Mouse (Mus musculus) hindbrain, embryonic 11.5 days (tissue): ENCODE measurements around the gene Nasp. TPM values are rescaled to one million over a fixed set of nuclear protein-coding genes. Genes with fewer than 3 reads are reported as not detected.

Source experiments
- ATAC-seq: fragments of 200-750 bp; cut with Nextera tagmentation; 2 replicates; pipeline ENCODE4 v1.8.0; 2017; ENCODE audit warnings: mild to moderate bottlenecking, moderate TSS enrichment, moderate library complexity; ENCODE audit not compliant: low FRiP score
- DNase-seq: peaks from one replicate; pipeline ENCODE4 v3.0.0-alpha.2; 2015; ENCODE audit warnings: low spot score
- H3K27ac ChIP-seq: fragments of 300-500 bp; sonication (generic); 2 replicates; pipeline ENCODE4 v1.5.1; 2014; ENCODE audit warnings: mild to moderate bottlenecking, low read depth, low read length
- H3K27me3 ChIP-seq: fragments of 300-500 bp; sonication (generic); 2 replicates; pipeline ENCODE4 v1.6.1; 2014; ENCODE audit warnings: mild to moderate bottlenecking, low read length, moderate library complexity, mixed read lengths; ENCODE audit not compliant: control insufficient read depth, insufficient read depth
- H3K36me3 ChIP-seq: fragments of 300-500 bp; sonication (generic); 2 replicates; pipeline ENCODE4 v1.6.1; 2014; ENCODE audit warnings: mild to moderate bottlenecking, low read length, moderate library complexity, mixed read lengths; ENCODE audit not compliant: control insufficient read depth, insufficient read depth
- H3K4me1 ChIP-seq: fragments of 300-500 bp; sonication (generic); replicated peaks from 2 replicates; pipeline ENCODE4 v1.6.1; 2014; ENCODE audit warnings: low read length, mixed read lengths; ENCODE audit not compliant: control insufficient read depth, insufficient read depth
- H3K4me2 ChIP-seq: fragments of 300-500 bp; sonication (generic); replicated peaks from 2 replicates; pipeline ENCODE4 v1.6.1; 2014; ENCODE audit warnings: mild to moderate bottlenecking, low read depth, low read length
- H3K4me3 ChIP-seq: fragments of 300-500 bp; sonication (generic); 2 replicates; pipeline ENCODE4 v1.5.1; 2014; ENCODE audit warnings: low read depth, low read length
- H3K9ac ChIP-seq: fragments of 300-500 bp; sonication (generic); 2 replicates; pipeline ENCODE4 v1.6.1; 2014; ENCODE audit warnings: low read depth, low read length
- H3K9me3 ChIP-seq: fragments of 300-500 bp; sonication (generic); 2 replicates; pipeline ENCODE4 v1.6.1; 2016; ENCODE audit warnings: low read length; ENCODE audit not compliant: control insufficient read depth
- WGBS: fragments of 180-500 bp; shearing (Covaris S2); extraction: QIAGEN DNeasy Blood & Tissue Kit; methylation state at CpG from one replicate; pipeline ENCODE4 v1.1.7; 2014; 5-methylcytosine and 5-hydroxymethylcytosine counted together
- polyA plus RNA-seq: library from polyadenylated mRNA; unstranded; fragments of >200 nt; fragmentation: Nextera tagmentation; extraction: Ambion mirVana; gene quantifications from 2 replicates; pipeline ENCODE4 v1.2.1, GENCODE M21; 2014

Nasp gene
- polyA plus RNA-seq, 1 experiment from 2014 or later, result 283 TPM

DNA sequence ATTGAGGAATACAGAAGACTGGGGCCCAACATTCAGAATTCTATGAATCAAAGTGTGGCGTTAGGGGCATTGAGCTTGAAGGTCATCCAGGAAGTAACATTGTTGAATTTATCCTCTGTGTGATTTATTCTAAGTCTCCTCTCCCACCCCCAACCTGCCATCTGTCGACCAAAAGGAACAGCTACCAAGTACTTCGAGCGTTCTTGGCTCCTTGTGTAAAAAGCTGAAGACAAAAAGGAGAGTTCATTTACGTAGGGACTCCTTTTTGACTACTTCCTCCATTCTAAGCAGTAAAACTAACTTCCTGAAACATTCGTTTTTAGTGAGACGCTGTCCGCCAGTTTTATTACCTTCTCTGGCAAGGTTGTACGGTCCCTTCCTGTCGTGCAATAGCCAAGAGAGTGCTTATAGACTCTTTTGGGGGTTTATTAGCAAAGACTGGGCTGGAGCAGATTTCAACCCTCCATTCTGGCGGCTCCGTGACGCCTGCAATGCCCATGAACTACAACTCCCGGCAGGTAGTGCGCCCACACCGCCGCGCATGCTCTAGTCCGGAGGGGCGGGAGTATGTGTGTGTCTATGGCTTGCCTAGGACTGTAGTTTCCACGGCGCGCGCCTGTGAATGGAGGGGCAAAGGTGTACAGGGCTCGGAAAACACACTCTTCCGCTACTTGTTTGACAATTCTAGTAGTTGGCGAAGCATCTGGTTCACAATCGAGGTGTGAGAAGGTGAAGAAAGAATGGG lies 71.0 kb downstream of the Nasp start:
- peak; percentile 97 for ATAC-seq
- peak overlapping the region; percentile 75 for H3K4me2 ChIP-seq
- peak overlapping the region; percentile 81 for H3K9ac ChIP-seq
- peak overlapping the region; percentile 93 for H3K4me3 ChIP-seq
- under 1% methylated on average over 28 of the region's 28 CpGs for WGBS
- no peaks in the 10 kb centered on the region for H3K27me3 ChIP-seq
- no peaks in the 10 kb centered on the region for H3K9me3 ChIP-seq
- 0 out of 2 replicates have a peak, but pooled peaks cover 2% of the 10 kb centered on the region for H3K36me3 ChIP-seq
- H3K27ac ChIP-seq, result peak overlapping the region; percentile 91
- H3K4me1 ChIP-seq, result no peaks in the 10 kb centered on the region
- DNase-seq, result peak; percentile 94

DNA sequence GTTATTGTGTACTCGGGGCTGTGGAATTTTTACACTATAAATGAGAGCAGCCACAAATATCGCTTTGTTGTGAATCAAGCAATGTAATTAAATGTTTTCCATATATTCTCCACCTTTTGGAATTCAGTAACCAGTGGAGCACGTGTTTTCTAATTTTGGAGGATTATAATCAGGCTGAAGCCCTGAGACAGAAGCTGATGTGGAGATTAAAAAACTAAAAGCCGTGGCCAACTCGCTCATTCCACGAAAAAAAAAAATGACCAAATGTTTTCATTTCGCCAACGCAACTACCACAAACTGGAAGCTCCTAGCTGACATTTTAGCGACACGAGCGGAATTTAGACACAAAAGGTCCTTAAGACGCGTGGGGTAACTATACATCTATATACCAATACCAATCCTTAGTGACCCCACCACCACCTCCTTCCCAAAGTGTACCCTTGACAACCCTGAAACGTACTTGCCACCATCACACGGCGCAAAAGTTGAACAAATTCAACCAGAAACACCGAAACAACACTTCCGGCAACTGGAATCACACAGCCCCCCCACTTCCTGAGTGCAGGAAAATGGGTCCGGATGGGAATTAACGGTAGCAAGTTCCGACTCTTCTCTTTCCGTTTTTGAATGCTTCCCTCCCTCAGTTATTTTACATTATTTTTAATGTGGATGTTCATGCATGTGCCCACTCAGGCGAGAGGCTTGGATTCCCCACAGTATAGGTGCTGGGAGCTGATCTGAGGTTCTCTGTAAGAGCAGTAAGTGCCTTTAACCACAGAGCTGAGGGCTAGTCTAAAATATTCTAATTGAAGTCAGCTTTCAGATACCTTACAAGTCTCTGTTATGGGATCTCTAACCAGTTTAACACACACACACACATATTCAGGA lies 72.1 kb downstream of the Nasp start, which contains the start of gene Tmem69:
Gene Tmem69, minus strand, starts transcription at position 524 of the 888 bp plus-strand sequence.
- Histone ChIP-seq H3K4me1 (no peaks in the 10 kb centered on the region), H3K4me3 (peak within 1 kb of the TSS; percentile 93), H3K36me3 (0 out of 2 replicates have a peak, but pooled peaks cover 2% of the 10 kb centered on the region), H3K4me2 (peak within 1 kb of the TSS; percentile 75), H3K9me3 (no peaks in the 10 kb centered on the region), H3K9ac (peak within 1 kb of the TSS; percentile 81), H3K27me3 (no peaks in the 10 kb centered on the region), H3K27ac (peak within 1 kb of the TSS; percentile 91)
- no peak for ATAC-seq
- peak; percentile 86 for DNase-seq
- whole genome bisulfite sequencing, result 5% methylated on average over 23 of the region's 23 CpGs

DNA sequence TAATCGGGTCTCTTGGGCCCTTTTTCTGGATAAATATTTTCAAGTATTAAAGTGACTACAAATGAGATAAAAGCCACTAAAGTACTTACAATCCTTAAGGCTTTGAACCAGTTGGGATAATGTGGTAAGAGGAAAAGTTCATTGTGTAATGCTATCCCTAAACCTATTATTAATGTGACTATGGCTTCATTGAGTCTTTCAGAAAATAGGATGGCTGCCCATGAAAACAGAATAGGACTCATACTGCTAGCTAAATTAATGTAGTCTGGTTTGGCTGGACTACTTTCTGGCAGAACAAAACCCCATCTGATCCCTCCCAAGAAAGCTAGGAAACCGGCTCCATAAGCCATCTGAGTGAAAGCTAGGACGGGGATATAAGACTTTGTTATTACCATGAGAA lies 74.7 kb downstream of the Nasp start:
- Histone ChIP-seq H3K4me3 (no peak overlapping the region), H3K4me2 (no peak overlapping the region), H3K36me3 (0 out of 2 replicates have a peak, but pooled peaks cover 2% of the 10 kb centered on the region), H3K4me1 (no peaks in the 10 kb centered on the region), H3K9ac (no peak overlapping the region), H3K9me3 (no peaks in the 10 kb centered on the region), H3K27me3 (no peaks in the 10 kb centered on the region), H3K27ac (no peak overlapping the region)
- 96% methylated on average over 3 of the region's 3 CpGs for WGBS
- ATAC-seq, result no peak
- no peak for DNase-seq

Other genes starting within 250 kb of the Nasp start
- gene Mast2, start 163.8 kb downstream of the Nasp start, polyA plus RNA-seq, result 31.9 and 59.0 TPM in 2 replicates
- gene Ipp, start 120.4 kb downstream of the Nasp start, polyA plus RNA-seq, result 5.5 and 5.6 TPM in 2 replicates
- gene Tmem69, start 72.0 kb downstream of the Nasp start, polyA plus RNA-seq, result 34.5 and 38.1 TPM in 2 replicates
- 35.9 and 36.0 TPM in 2 replicates for gene Gpbp1l1, start 70.3 kb downstream of the Nasp start, polyA plus RNA-seq
- gene Ccdc17, start 31.3 kb downstream of the Nasp start, polyA plus RNA-seq, result 2.8 and 2.9 TPM in 2 replicates
- 600 and 609 TPM in 2 replicates for gene Akr1a1, start 23.7 kb upstream of the Nasp start, polyA plus RNA-seq
- 985 and 989 TPM in 2 replicates for gene Prdx1, start 57.6 kb upstream of the Nasp start, polyA plus RNA-seq
- 23.3 and 30.9 TPM in 2 replicates for gene Mmachc, start 80.5 kb upstream of the Nasp start, polyA plus RNA-seq
- gene Ccdc163, start 80.6 kb upstream of the Nasp start, polyA plus RNA-seq, result 28.5 and 34.1 TPM in 2 replicates
- gene Tesk2, start 93.0 kb upstream of the Nasp start, polyA plus RNA-seq, result 5.9 and 7.7 TPM in 2 replicates
- gene Toe1, start 179.7 kb upstream of the Nasp start, polyA plus RNA-seq, result 33.4 and 34.0 TPM in 2 replicates
- gene Mutyh, start 179.8 kb upstream of the Nasp start, polyA plus RNA-seq, result 14.4 and 16.6 TPM in 2 replicates
- 0.63 and 1.0 TPM in 2 replicates for gene Hpdl, start 193.8 kb upstream of the Nasp start, polyA plus RNA-seq
- 9.8 and 10.4 TPM in 2 replicates for gene Zswim5, start 249.4 kb upstream of the Nasp start, polyA plus RNA-seq